Mouse (Mus musculus) ES-E14 (cell line): Measurements from ENCODE around the gene Ank2.

Source experiments
- HCFC1 ChIP-seq: IDR thresholded peaks from 2 replicates; pipeline ENCODE4 v1.6.1; 2012; ENCODE audit warnings: low read length, inconsistent platforms, borderline replicate concordance; ENCODE audit not compliant: insufficient read depth
- ZC3H11A ChIP-seq: IDR thresholded peaks from 2 replicates; pipeline ENCODE4 v1.6.1; 2012; ENCODE audit warnings: low read depth, mild to moderate bottlenecking, inconsistent platforms, low read length, borderline replicate concordance

- TF ChIP-seq HCFC1: no peak
- TF ChIP-seq ZC3H11A: no peak
Measured at GRCm38 (mm10) chr3:127015175-127015574, 484.0 kb downstream of the Ank2 start.
